Mouse (Mus musculus) liver, embryonic 11.5 days (tissue): Measurements from ENCODE around the gene 9430097D07Rik. TPM values are rescaled to one million over a fixed set of nuclear protein-coding genes. Genes with fewer than 3 reads are reported as not detected.

Experiments used
- ATAC-seq: fragments of 200-750 bp; cut with Nextera tagmentation; replicated peaks from 2 replicates; pipeline ENCODE4 v1.8.0; 2017; ENCODE audit warnings: moderate number of reproducible peaks, mild to moderate bottlenecking, moderate TSS enrichment, moderate library complexity; ENCODE audit not compliant: low FRiP score
- DNase-seq: peaks from one replicate; pipeline ENCODE4 v3.0.0-alpha.2; 2017; ENCODE audit warnings: low spot score
- H3K27ac ChIP-seq: fragments of 300-500 bp; sonication (generic); 2 replicates; pipeline ENCODE4 v1.5.1; 2014; ENCODE audit warnings: mild to moderate bottlenecking, low read depth, low read length, control low read depth
- H3K27me3 ChIP-seq: fragments of 300-500 bp; sonication (generic); replicated peaks from 2 replicates; pipeline ENCODE4 v1.6.1; 2014; ENCODE audit warnings: low read length, mixed read lengths; ENCODE audit not compliant: control insufficient read depth, insufficient read depth
- H3K36me3 ChIP-seq: fragments of 300-500 bp; sonication (generic); 2 replicates; pipeline ENCODE4 v1.6.1; 2014; ENCODE audit warnings: mild to moderate bottlenecking, low read length, moderate library complexity, mixed read lengths; ENCODE audit not compliant: control insufficient read depth, insufficient read depth
- H3K4me1 ChIP-seq: fragments of 300-500 bp; sonication (generic); replicated peaks from 2 replicates; pipeline ENCODE4 v1.6.1; 2014; ENCODE audit warnings: low read length, mixed read lengths; ENCODE audit not compliant: control insufficient read depth, insufficient read depth
- H3K4me2 ChIP-seq: fragments of 300-500 bp; sonication (generic); 2 replicates; pipeline ENCODE4 v1.6.1; 2014; ENCODE audit warnings: mild to moderate bottlenecking, control low read depth, moderate library complexity
- H3K4me3 ChIP-seq: fragments of 300-500 bp; sonication (generic); 2 replicates; pipeline ENCODE4 v1.5.1; 2014; ENCODE audit warnings: low read depth, low read length, control low read depth
- H3K9ac ChIP-seq: fragments of 300-500 bp; sonication (generic); 2 replicates; pipeline ENCODE4 v1.6.1; 2014; ENCODE audit warnings: low read depth, low read length, control low read depth
- H3K9me3 ChIP-seq: fragments of 300-500 bp; sonication (generic); 2 replicates; pipeline ENCODE4 v1.6.1; 2016; ENCODE audit warnings: low read length, inconsistent platforms, mixed read lengths; ENCODE audit not compliant: control insufficient read depth
- WGBS: fragments of 180-500 bp; shearing (Covaris S2); extraction: QIAGEN DNeasy Blood & Tissue Kit; methylation state at CpG from one replicate; pipeline ENCODE4 v1.1.7; 2014; 5-methylcytosine and 5-hydroxymethylcytosine counted together
- polyA plus RNA-seq: library from polyadenylated mRNA; unstranded; fragments of >200 nt; fragmentation: Nextera tagmentation; extraction: Ambion mirVana; gene quantifications from 2 replicates; pipeline ENCODE4 v1.2.1, GENCODE M21; 2014

The 9430097D07Rik gene
- polyA plus RNA-seq, 1 experiment from 2014 or later: not detected

DNA sequence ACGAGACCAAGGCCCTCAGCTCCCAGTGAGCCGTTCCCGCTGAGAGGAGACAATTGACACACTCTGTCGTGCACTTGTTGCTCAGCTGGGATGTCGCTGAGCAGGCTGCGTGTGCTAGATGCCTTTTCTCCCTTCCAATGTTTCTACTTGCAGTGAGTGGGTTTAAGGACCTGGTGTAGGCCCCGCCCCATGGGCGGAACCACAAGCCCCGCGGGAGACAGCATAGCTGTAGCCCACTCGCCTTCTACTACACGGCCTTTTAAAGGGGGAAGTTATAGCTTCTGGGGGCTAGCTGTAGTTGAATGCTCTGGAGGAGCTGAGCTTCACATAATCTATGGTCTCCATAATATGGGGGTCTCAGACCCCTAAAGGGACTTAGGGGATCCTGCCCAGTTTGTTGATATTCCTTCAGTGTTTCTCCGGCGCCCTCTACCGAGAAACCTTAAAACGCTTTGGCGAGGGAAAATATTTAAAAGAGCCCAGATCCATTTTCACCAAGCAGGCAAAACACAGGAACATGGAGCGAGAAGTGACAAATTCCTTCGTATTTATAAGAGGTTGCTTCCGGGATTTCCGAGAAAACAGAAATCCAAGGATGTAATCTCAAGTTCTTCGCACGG, 35.2 kb upstream of the 9430097D07Rik start:
- H3K4me2 ChIP-seq: peak overlapping the region; percentile 76
- H3K4me3 ChIP-seq: peak overlapping the region; percentile 50
- peaks cover 39% of the 10 kb centered on the region for H3K4me1 ChIP-seq
- WGBS: 18% methylated on average over 23 of the region's 23 CpGs
- no peak for ATAC-seq
- no peaks in the 10 kb centered on the region for H3K9me3 ChIP-seq
- DNase-seq: no peak
- peaks cover 15% of the 10 kb centered on the region for H3K36me3 ChIP-seq
- no peaks in the 10 kb centered on the region for H3K27me3 ChIP-seq
- peak overlapping the region; percentile 44; the same call in 1 of the 2 replicates for H3K9ac ChIP-seq
- peak overlapping the region; percentile 50 for H3K27ac ChIP-seq

DNA sequence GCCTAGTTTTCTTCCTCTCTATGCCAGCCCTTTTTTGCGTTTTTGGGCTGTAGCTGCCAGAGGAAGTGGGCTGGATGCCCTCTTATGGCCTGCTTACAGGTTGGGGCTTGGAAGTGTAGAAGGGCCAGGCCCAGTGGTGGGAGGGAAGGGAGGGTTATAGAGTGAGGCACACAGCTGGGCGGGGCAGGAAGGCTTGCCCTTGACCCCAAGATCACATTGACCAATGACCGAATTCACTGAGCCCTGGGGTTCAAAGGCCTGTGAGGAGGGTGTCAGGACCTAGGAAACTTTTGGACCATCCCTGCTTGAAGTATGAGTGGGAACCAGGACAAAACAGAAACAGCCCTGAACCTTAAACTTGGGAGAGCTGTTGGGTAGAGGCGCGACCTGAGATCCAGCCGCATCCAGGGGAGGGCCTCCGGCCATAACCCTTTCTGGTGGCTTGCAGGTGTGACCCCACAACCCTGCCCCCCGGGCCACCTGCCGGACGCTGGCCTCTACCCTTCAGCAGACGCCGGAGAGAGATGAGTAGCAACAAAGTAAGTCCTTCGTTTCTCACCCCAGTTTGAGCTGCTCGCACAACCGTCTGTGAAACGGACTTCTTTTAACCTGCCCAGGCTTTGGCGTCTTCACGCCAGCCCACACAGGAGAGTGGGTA, 33.4 kb upstream of the 9430097D07Rik start:
- Histone ChIP-seq H3K27me3 (no peaks in the 10 kb centered on the region), H3K4me3 (peak overlapping the region; percentile 87), H3K9ac (peak overlapping the region; percentile 83), H3K9me3 (no peaks in the 10 kb centered on the region), H3K4me1 (peaks cover 47% of the 10 kb centered on the region), H3K4me2 (peak overlapping the region; percentile 96), H3K36me3 (peaks cover 3% of the 10 kb centered on the region; the same call in 1 of the 2 replicates), H3K27ac (peak overlapping the region; percentile 77)
- ATAC-seq (peak; percentile 48), DNase-seq (no peak)
- WGBS: 38% methylated on average over 18 of the region's 18 CpGs

DNA sequence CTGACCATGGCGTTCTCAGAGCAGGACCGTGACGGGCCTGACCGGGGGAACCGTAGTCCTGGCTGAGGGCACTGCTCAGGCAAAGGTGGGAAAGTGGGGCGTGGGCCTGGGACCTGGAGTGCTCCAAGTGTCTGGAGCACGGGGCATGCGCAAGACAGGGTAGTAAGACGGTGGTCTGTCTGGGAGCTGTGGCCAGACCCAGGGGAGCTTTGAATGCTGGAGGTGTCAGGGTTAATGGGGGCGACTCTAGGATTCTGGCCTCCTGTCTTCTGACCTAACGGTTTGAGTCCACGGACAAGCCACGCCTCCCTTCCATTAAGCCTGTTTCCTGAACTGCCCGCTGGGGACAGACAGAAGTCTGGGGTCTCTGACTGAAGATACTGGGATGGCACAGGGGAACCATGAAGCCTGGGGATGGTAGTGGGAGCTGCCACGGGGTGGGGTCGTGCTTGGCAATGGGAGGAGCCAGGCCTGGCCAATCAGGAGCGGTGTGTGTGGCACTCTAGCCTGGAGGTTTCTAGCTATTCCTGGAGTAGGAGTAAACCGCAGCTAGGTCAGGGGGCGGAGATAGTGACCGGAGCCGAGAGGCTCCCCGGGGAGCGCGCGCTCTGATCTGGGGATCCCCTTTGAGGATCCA, 32.8 kb upstream of the 9430097D07Rik start:
- DNase-seq (peak; percentile 84), ATAC-seq (peak; percentile 78)
- H3K4me1 ChIP-seq: peaks cover 47% of the 10 kb centered on the region
- H3K9me3 ChIP-seq: no peaks in the 10 kb centered on the region
- peak overlapping the region; percentile 87 for H3K4me3 ChIP-seq
- H3K27me3 ChIP-seq: no peaks in the 10 kb centered on the region
- peaks cover 3% of the 10 kb centered on the region; the same call in 1 of the 2 replicates for H3K36me3 ChIP-seq
- 3% methylated on average over 25 of the region's 25 CpGs for whole genome bisulfite sequencing
- H3K9ac ChIP-seq: peak overlapping the region; percentile 83
- H3K27ac ChIP-seq: peak overlapping the region; percentile 77
- peak overlapping the region; percentile 96 for H3K4me2 ChIP-seq

DNA sequence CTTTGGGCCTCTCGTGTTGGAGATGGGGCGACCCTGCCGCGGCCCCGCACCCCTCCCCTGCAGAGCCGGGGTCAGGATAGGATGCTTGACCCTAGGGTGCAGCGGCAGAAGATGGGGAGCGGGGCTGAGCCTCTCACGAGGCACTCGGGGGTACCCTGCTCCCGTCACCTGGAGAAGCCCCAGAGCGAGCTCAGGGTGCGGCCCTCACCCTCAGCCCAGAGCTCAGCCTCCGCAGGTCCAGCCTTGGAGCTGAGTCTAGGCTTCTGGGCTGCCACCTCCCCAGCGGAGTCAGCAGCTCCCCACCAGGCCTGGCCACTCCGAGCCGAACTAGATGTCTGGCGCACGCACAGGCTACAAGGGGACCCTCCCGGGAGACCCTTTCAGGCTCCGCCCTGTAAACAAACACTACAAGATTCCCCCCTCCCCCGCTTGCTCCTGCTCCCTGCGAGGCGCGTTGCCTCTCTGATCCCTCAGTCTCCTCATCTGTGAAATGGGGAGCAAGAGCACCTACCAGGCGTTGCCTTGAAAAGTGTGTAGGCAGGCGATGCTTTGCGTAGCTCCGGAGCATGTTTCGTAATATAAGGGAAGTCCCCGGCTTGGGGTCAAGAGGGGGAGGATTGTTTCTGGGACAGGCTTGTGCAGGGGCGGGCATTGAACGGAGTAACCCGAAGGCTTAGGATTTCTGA, 31.9 kb upstream of the 9430097D07Rik start:
- peak overlapping the region; percentile 87 for H3K4me3 ChIP-seq
- whole genome bisulfite sequencing: 4% methylated on average over 34 of the region's 34 CpGs
- peak; percentile 27 for ATAC-seq
- peak; percentile 75 for DNase-seq
- H3K9ac ChIP-seq: peak overlapping the region; percentile 83
- peaks cover 49% of the 10 kb centered on the region for H3K4me1 ChIP-seq
- peak overlapping the region; percentile 96 for H3K4me2 ChIP-seq
- peak overlapping the region; percentile 77 for H3K27ac ChIP-seq
- H3K36me3 ChIP-seq: no peaks in the 10 kb centered on the region
- no peaks in the 10 kb centered on the region for H3K9me3 ChIP-seq
- H3K27me3 ChIP-seq: no peaks in the 10 kb centered on the region

DNA sequence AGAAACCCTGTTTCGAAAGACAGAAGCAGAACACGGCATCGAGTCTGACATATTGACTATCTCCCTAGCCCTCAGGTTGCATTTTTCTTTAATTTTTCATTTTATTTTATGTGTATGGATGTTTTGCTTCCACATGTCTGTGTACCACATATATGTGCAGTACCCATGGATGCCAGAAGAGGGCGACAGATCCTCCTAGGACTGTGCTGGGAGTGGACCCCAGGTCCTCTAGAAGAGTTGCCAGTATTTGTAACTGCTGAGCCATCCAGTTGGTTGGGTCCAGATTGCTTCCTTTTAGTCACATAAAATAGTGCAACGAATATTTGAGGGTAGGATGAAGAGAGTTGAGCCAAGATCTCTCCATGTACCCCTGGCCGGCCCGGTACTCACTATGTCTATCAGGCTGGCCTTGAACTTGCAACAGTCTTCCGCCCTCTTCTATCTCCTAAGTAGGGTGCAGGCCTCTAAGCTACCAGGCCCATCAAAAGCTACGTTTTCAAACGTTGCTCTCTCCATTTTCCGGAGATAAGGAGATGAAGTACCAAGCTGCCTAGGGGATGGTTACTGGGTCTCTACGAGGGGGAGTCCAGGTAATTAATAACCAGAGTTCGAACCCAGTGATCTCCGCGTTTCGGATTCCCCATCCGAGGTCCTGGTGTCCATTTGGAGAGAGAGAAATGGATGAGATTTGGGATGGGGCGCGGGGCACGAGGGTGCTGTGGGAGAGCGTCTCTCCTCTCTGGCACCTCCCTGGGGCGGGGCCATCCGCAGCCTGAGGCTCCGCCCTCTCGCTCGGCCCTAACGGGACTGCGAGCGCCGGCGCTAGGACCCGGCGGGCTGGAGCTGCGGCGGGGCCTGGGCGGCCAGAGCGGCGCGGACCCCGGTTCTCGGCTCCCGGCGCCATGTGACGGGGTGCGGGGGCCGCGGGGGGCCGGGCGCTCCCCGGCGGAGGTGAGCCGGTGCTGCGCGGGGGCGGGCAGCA, 31.0 kb upstream of the 9430097D07Rik start:
- ATAC-seq: peak; percentile 74
- Histone ChIP-seq H3K4me2 (peak overlapping the region; percentile 96), H3K9ac (peak overlapping the region; percentile 83), H3K36me3 (no peaks in the 10 kb centered on the region), H3K4me3 (peak overlapping the region; percentile 87), H3K9me3 (no peaks in the 10 kb centered on the region), H3K27ac (peak overlapping the region; percentile 77), H3K27me3 (no peaks in the 10 kb centered on the region), H3K4me1 (peaks cover 53% of the 10 kb centered on the region)
- DNase-seq: peak; percentile 86
- WGBS: 10% methylated on average over 52 of the region's 55 CpGs

DNA sequence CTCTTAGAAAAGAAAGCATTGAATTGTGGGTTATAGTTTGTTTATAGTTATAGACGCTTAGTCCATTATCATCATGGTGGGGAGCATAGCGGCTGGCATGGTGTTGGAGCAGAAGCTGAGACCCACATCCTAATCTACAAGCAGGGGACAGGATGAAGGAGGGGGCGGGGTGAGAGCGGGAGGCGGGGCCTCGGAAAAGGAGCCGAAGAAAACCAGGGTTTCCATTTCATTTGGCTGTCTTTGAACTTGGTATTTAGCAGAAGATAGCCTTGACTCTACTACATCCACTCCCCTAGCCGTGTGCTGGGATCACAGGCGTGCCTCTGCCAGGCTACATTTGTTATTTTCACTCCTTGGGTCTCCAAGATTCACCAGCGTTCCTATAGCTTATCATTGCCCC, 29.1 kb upstream of the 9430097D07Rik start:
- ATAC-seq (no peak), DNase-seq (no peak)
- H3K9me3 ChIP-seq: no peaks in the 10 kb centered on the region
- no peaks in the 10 kb centered on the region for H3K27me3 ChIP-seq
- peaks cover 45% of the 10 kb centered on the region for H3K4me1 ChIP-seq
- no peak overlapping the region for H3K27ac ChIP-seq
- WGBS: 29% methylated on average over 10 of the region's 10 CpGs
- no peaks in the 10 kb centered on the region for H3K36me3 ChIP-seq
- no peak overlapping the region for H3K9ac ChIP-seq
- H3K4me2 ChIP-seq: peak overlapping the region; percentile 51
- peak overlapping the region; percentile 12 for H3K4me3 ChIP-seq

DNA sequence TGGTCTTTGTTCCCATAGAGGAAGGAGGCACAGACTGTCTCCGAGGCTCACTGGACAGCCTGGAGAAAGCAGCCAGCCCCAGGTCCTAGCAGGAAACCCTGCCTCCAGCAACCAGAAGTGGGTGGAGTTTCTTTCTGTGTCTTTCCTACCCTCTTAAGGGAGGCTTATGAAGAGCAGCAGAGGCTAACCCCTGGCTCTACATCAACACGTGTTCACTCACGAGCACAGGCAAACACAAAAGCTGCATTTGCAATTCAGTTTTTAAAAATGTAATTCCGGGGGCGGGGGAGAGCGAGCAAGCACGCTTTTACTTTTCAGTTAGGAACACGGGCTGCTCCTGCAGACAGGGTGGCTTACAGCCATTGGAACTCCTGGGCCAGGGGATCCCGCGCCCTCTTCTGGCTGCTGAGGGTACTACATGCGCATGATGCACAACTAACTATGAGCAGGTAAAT, 27.1 kb upstream of the 9430097D07Rik start:
- no peaks in the 10 kb centered on the region for H3K9me3 ChIP-seq
- peak overlapping the region; percentile 44 for H3K4me3 ChIP-seq
- no peaks in the 10 kb centered on the region for H3K36me3 ChIP-seq
- H3K9ac ChIP-seq: peak overlapping the region; percentile 56
- H3K27me3 ChIP-seq: no peaks in the 10 kb centered on the region
- ATAC-seq (peak; percentile 63), DNase-seq (peak; percentile 89)
- WGBS: 1% methylated on average over 11 of the region's 11 CpGs
- H3K4me1 ChIP-seq: peaks cover 27% of the 10 kb centered on the region
- H3K4me2 ChIP-seq: peak overlapping the region; percentile 65
- peak overlapping the region; percentile 21; the same call in 1 of the 2 replicates for H3K27ac ChIP-seq
